Mouse (Mus musculus): ENCODE results near the gene Rangrf. TPM values are rescaled to one million over a fixed set of nuclear protein-coding genes. Genes with fewer than 3 reads are reported as not detected.

The Rangrf gene
- 1.9 and 4.5 TPM in 2 replicates for polyA plus RNA-seq (2012; ENCODE audit: low replicate concordance)

DNA sequence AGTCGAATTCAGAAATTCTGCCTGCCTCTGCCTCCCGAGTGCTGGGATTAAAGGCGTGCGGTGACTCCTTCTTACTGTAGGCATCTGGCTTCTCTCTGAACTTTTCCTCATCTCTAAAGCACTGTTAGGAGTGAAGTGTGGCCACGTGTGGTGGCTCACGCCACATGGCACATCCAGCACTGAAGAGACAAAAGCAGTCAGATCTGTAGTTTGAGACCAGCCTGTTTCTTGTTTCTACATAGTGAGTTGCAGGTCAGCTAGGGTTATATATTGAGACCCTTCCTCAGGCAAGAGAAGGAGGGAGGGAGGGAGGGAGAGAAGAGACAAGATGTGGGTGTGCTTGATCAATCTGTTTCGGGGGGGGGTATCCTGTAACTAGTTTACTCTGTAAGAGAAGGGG is at the start of gene Rangrf:
Rangrf (minus strand) TSS at position 101 of the 400 bp plus-strand sequence.

DNA sequence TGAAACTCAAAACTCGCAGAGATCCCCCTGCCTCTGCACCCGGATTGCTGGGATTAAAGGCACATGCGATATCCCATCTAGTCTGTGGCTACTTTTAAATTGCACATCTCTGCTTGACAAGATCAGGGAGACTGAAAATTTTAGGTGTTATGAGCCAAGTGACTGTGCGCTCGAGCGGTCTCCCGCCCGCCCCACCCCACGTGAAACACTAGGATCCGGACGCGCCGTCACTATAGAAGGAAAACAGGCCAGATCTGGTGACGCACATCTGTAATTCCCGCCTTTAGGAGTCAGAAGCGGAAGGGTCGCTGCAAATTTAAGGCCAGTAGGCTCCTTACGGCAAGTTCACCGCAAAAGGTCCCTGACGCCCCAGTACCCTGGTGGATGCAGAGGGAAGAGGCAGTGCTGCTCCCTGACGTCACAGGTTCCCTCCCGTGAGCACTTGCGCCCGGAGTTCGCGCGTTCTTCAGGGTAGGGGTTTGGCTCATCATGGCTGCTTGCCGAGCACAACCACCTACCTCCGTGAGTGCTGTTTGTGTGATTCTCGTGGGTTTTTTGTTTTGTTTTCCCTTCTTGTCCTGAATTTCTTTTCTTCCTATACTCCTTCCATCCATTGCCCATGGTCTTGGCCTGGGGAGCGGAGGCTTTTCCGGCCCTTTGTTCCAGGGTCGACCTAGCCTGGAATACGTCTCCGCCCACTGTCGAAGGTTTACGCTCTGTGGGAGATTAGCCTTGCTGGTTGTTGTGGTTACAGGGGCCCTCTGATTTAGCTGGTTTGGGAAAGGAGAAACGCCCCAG is 40.9 kb upstream of the Rangrf start, which contains the start of gene Ctc1:
Ctc1 (plus strand) TSS at position 268 of the 798 bp plus-strand sequence.

GRCm38 (mm10) chr11:69008182-69009121 is 33.5 kb upstream of the Rangrf start, which contains the start of gene Pfas:
Pfas (minus strand) TSS chr11:69008460.

GRCm38 (mm10) chr11:68967337-68968282 is 7.4 kb downstream of the Rangrf start, which contains the start of gene Slc25a35:
Slc25a35 (plus strand) TSS chr11:68968131.

DNA sequence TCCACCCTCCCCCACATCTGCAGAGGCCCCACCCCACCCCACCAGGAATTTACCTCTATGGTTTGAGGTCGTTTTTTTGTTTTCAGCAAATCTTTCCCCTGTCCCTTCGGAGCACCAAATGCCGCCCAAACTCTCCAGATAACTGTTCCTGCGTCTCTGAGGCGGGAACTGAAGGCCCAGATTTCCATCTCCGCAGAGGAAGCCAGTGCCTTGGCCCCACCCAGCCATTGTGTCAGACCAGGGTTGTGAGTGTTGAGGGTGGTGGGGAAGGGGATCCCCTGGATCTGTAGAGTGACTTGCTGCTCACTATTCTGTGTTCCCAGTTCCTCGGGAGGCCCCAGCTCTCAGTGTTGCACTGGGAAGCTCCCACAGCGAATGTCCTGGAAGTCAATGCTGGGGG is 17.7 kb downstream of the Rangrf start, which contains the start of gene Arhgef15:
Arhgef15 (minus strand) TSS at position 173 of the 400 bp plus-strand sequence.

DNA sequence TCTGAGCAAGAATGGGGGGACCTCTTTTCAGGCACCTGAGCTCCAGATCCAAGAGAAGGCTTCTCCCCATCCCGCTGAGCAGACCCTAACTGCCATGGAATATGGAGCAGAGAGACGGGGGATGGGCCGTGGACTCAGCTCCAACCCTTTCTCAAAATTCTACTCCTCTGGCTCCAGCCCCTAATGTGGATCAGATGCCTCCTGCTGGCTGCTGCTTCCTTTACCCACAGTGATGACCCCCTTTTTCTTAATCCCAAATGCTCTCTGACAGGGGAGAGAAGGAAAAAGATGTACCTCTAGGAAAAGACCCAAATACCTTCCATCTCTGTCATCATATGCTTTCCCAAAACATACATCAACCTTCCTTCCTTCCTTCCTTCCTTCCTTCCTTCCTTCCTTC is 48.0 kb downstream of the Rangrf start, which contains the start of gene Odf4:
Odf4 (minus strand) TSS at position 101 of the 400 bp plus-strand sequence.

Other genes with a start within 250 kb of the Rangrf start
- gene Ndel1, start 103.3 kb downstream of the Rangrf start, polyA plus RNA-seq (2012; ENCODE audit: low replicate concordance) = 36.5 and 77.0 TPM in 2 replicates
- not detected in 2 replicates for gene Rnf222, start 86.6 kb downstream of the Rangrf start, polyA plus RNA-seq (2012; ENCODE audit: low replicate concordance)
- 7.7 and 20.4 TPM in 2 replicates for gene Rpl26, start 73.6 kb downstream of the Rangrf start, polyA plus RNA-seq (2012; ENCODE audit: low replicate concordance)
- not detected in 2 replicates for gene Odf4, start 48.1 kb downstream of the Rangrf start, polyA plus RNA-seq (2012; ENCODE audit: low replicate concordance)
- 0.17 and 1.4 TPM in 2 replicates for gene Arhgef15, start 17.7 kb downstream of the Rangrf start, polyA plus RNA-seq (2012; ENCODE audit: low replicate concordance)
- gene Slc25a35, start 7.1 kb downstream of the Rangrf start, polyA plus RNA-seq (2012; ENCODE audit: low replicate concordance) = 3.6 and 3.7 TPM in 2 replicates
- 6.7 and 16.4 TPM in 2 replicates for gene Pfas, start 33.3 kb upstream of the Rangrf start, polyA plus RNA-seq (2012; ENCODE audit: low replicate concordance)
- gene Ctc1, start 40.7 kb upstream of the Rangrf start, polyA plus RNA-seq (2012; ENCODE audit: low replicate concordance) = 18.6 and 58.1 TPM in 2 replicates
- gene Aurkb, start 70.5 kb upstream of the Rangrf start, polyA plus RNA-seq (2012; ENCODE audit: low replicate concordance) = 25.7 and 39.4 TPM in 2 replicates
- gene Borcs6, start 84.5 kb upstream of the Rangrf start, polyA plus RNA-seq (2012; ENCODE audit: low replicate concordance) = 35.0 and 102 TPM in 2 replicates
- 6.0 and 14.2 TPM in 2 replicates for gene Tmem107, start 95.6 kb upstream of the Rangrf start, polyA plus RNA-seq (2012; ENCODE audit: low replicate concordance)
- gene Vamp2, start 113.3 kb upstream of the Rangrf start, polyA plus RNA-seq (2012; ENCODE audit: low replicate concordance) = 133 and 285 TPM in 2 replicates
- 32.9 and 51.0 TPM in 2 replicates for gene Per1, start 120.0 kb upstream of the Rangrf start, polyA plus RNA-seq (2012; ENCODE audit: low replicate concordance)
- 0.33 and 2.2 TPM in 2 replicates for gene Hes7, start 145.2 kb upstream of the Rangrf start, polyA plus RNA-seq (2012; ENCODE audit: low replicate concordance)
- 0.34 and 1.3 TPM in 2 replicates for gene 9130213A22Rik, start 147.4 kb upstream of the Rangrf start, polyA plus RNA-seq (2012; ENCODE audit: low replicate concordance)
- gene Aloxe3, start 150.7 kb upstream of the Rangrf start, polyA plus RNA-seq (2012; ENCODE audit: low replicate concordance) = 0.05 and 0.07 TPM in 2 replicates
- gene Alox12b, start 181.8 kb upstream of the Rangrf start, polyA plus RNA-seq (2012; ENCODE audit: low replicate concordance) = not detected in 2 replicates
- 0.18 and 0.36 TPM in 2 replicates for gene Alox8, start 222.7 kb upstream of the Rangrf start, polyA plus RNA-seq (2012; ENCODE audit: low replicate concordance)

Data from hematopoietic multipotent progenitor cell, adult 10-12 weeks (in vitro differentiated cells).